Mouse (Mus musculus): ENCODE measurements around the gene Ergic3. TPM values are rescaled to one million over a fixed set of nuclear protein-coding genes. Genes with fewer than 3 reads are reported as not detected.
A peak's percentile ranks its signal among the peaks of the same experiment; 100 is the strongest.

The Ergic3 gene
- polyA plus RNA-seq (2015; fragmentation: Nextera tagmentation; extraction: Ambion mirVana): 407 and 448 TPM in 2 replicates

- under 1% methylated on average over 44 of the region's 45 CpGs for WGBS
- Histone ChIP-seq H3K27me3 (ENCODE audit: control insufficient read depth, insufficient read depth, low read depth, low read length) (no peaks in the 10 kb centered on the region), H3K4me2 (ENCODE audit: low read length) (peak within 1 kb of the TSS; percentile 83), H3K4me3 (ENCODE audit: low read depth, low read length) (peak within 1 kb of the TSS; percentile 96), H3K36me3 (ENCODE audit: control insufficient read depth, insufficient read depth, low read length) (peaks cover 18% of the 10 kb centered on the region), H3K9me3 (replicated peaks; ENCODE audit: control insufficient read depth, low read length, poor library complexity, severe bottlenecking) (no peaks in the 10 kb centered on the region), H3K4me1 (ENCODE audit: control insufficient read depth, insufficient read depth, low read length) (peaks cover 9% of the 10 kb centered on the region), H3K9ac (ENCODE audit: low read depth, low read length) (peak within 1 kb of the TSS; percentile 94), H3K27ac (ENCODE audit: low read length) (peak within 1 kb of the TSS; percentile 82)
- peak; percentile 100 for ATAC-seq
Measured at GRCm38 (mm10) chr2:156007888-156008532, at the start of gene Ergic3, which contains the start of gene 6430550D23Rik. Gene Ergic3, plus strand, starts transcription at chr2:156008045. Gene 6430550D23Rik, minus strand, starts transcription at chr2:156007977.

- no peaks in the 10 kb centered on the region for H3K27me3 ChIP-seq (ENCODE audit: control insufficient read depth, insufficient read depth, low read depth, low read length)
- H3K4me3 ChIP-seq (ENCODE audit: low read depth, low read length): no peak overlapping the region
- H3K27ac ChIP-seq (ENCODE audit: low read length): no peak overlapping the region
- peaks cover 10% of the 10 kb centered on the region; the same call in 1 of the 2 replicates for H3K36me3 ChIP-seq (ENCODE audit: control insufficient read depth, insufficient read depth, low read length)
- no peak for ATAC-seq
- no peak overlapping the region for H3K4me2 ChIP-seq (ENCODE audit: low read length)
- no peaks in the 10 kb centered on the region for H3K9me3 ChIP-seq (replicated peaks; ENCODE audit: control insufficient read depth, low read length, poor library complexity, severe bottlenecking)
- H3K4me1 ChIP-seq (ENCODE audit: control insufficient read depth, insufficient read depth, low read length): peaks cover 7% of the 10 kb centered on the region
- no peak overlapping the region for H3K9ac ChIP-seq (ENCODE audit: low read depth, low read length)
- WGBS: 88% methylated on average over 5 of the region's 5 CpGs
Measured at GRCm38 (mm10) chr2:155959981-155960380, 47.9 kb upstream of the Ergic3 start.

- Histone ChIP-seq H3K4me1 (ENCODE audit: control insufficient read depth, insufficient read depth, low read length) (peaks cover 7% of the 10 kb centered on the region), H3K9ac (ENCODE audit: low read depth, low read length) (no peak overlapping the region), H3K36me3 (ENCODE audit: control insufficient read depth, insufficient read depth, low read length) (peaks cover 20% of the 10 kb centered on the region), H3K4me2 (ENCODE audit: low read length) (no peak overlapping the region), H3K27me3 (ENCODE audit: control insufficient read depth, insufficient read depth, low read depth, low read length) (no peaks in the 10 kb centered on the region), H3K9me3 (replicated peaks; ENCODE audit: control insufficient read depth, low read length, poor library complexity, severe bottlenecking) (no peaks in the 10 kb centered on the region), H3K4me3 (ENCODE audit: low read depth, low read length) (no peak overlapping the region), H3K27ac (ENCODE audit: low read length) (no peak overlapping the region)
- 73% methylated on average over 10 of the region's 10 CpGs for WGBS
- no peak for ATAC-seq
Measured at GRCm38 (mm10) chr2:155961862-155962261, 46.0 kb upstream of the Ergic3 start.

GRCm38 (mm10) chr2:155962991-155963390, 44.9 kb upstream of the Ergic3 start:
- H3K4me2 ChIP-seq (ENCODE audit: low read length): no peak overlapping the region
- peaks cover 22% of the 10 kb centered on the region for H3K36me3 ChIP-seq (ENCODE audit: control insufficient read depth, insufficient read depth, low read length)
- H3K4me3 ChIP-seq (ENCODE audit: low read depth, low read length): no peak overlapping the region
- WGBS: 44% methylated on average over 1 of the region's 1 CpGs
- no peaks in the 10 kb centered on the region for H3K27me3 ChIP-seq (ENCODE audit: control insufficient read depth, insufficient read depth, low read depth, low read length)
- H3K4me1 ChIP-seq (ENCODE audit: control insufficient read depth, insufficient read depth, low read length): no peaks in the 10 kb centered on the region
- peak overlapping the region; percentile 47; the same call in 1 of the 2 replicates for H3K27ac ChIP-seq (ENCODE audit: low read length)
- H3K9ac ChIP-seq (ENCODE audit: low read depth, low read length): no peak overlapping the region
- ATAC-seq: 0 out of 2 replicates have a peak, but pooled peaks have one; percentile 39
- no peaks in the 10 kb centered on the region for H3K9me3 ChIP-seq (replicated peaks; ENCODE audit: control insufficient read depth, low read length, poor library complexity, severe bottlenecking)

- Histone ChIP-seq H3K36me3 (ENCODE audit: control insufficient read depth, insufficient read depth, low read length) (peaks cover 46% of the 10 kb centered on the region), H3K9ac (ENCODE audit: low read depth, low read length) (no peak overlapping the region), H3K27me3 (ENCODE audit: control insufficient read depth, insufficient read depth, low read depth, low read length) (no peaks in the 10 kb centered on the region), H3K4me2 (ENCODE audit: low read length) (no peak overlapping the region), H3K27ac (ENCODE audit: low read length) (no peak overlapping the region), H3K9me3 (replicated peaks; ENCODE audit: control insufficient read depth, low read length, poor library complexity, severe bottlenecking) (no peaks in the 10 kb centered on the region), H3K4me3 (ENCODE audit: low read depth, low read length) (no peak overlapping the region), H3K4me1 (ENCODE audit: control insufficient read depth, insufficient read depth, low read length) (no peaks in the 10 kb centered on the region)
- 80% methylated on average over 6 of the region's 6 CpGs for WGBS
- no peak for ATAC-seq
Measured at GRCm38 (mm10) chr2:155973348-155973747, 34.5 kb upstream of the Ergic3 start.

GRCm38 (mm10) chr2:155974087-155974731, 33.6 kb upstream of the Ergic3 start:
- WGBS: 79% methylated on average over 14 of the region's 14 CpGs
- H3K36me3 ChIP-seq (ENCODE audit: control insufficient read depth, insufficient read depth, low read length): peaks cover 41% of the 10 kb centered on the region

GRCm38 (mm10) chr2:155979328-155979991, 28.4 kb upstream of the Ergic3 start:
- Histone ChIP-seq H3K4me1 (ENCODE audit: control insufficient read depth, insufficient read depth, low read length) (no peaks in the 10 kb centered on the region), H3K9me3 (replicated peaks; ENCODE audit: control insufficient read depth, low read length, poor library complexity, severe bottlenecking) (no peaks in the 10 kb centered on the region), H3K9ac (ENCODE audit: low read depth, low read length) (no peak overlapping the region), H3K4me2 (ENCODE audit: low read length) (no peak overlapping the region), H3K27me3 (ENCODE audit: control insufficient read depth, insufficient read depth, low read depth, low read length) (no peaks in the 10 kb centered on the region), H3K27ac (ENCODE audit: low read length) (no peak overlapping the region), H3K4me3 (ENCODE audit: low read depth, low read length) (no peak overlapping the region), H3K36me3 (ENCODE audit: control insufficient read depth, insufficient read depth, low read length) (peaks cover 56% of the 10 kb centered on the region)
- WGBS: 93% methylated on average over 5 of the region's 5 CpGs
- ATAC-seq: no peak

More at GRCm38 (mm10) chr2:155974087-155974731, 33.6 kb upstream of the Ergic3 start:
- no peak overlapping the region for H3K9ac ChIP-seq (ENCODE audit: low read depth, low read length)
- no peak for ATAC-seq
- no peaks in the 10 kb centered on the region for H3K4me1 ChIP-seq (ENCODE audit: control insufficient read depth, insufficient read depth, low read length)
- H3K27ac ChIP-seq (ENCODE audit: low read length): no peak overlapping the region
- no peaks in the 10 kb centered on the region for H3K9me3 ChIP-seq (replicated peaks; ENCODE audit: control insufficient read depth, low read length, poor library complexity, severe bottlenecking)
- H3K4me3 ChIP-seq (ENCODE audit: low read depth, low read length): no peak overlapping the region
- H3K4me2 ChIP-seq (ENCODE audit: low read length): no peak overlapping the region
- H3K27me3 ChIP-seq (ENCODE audit: control insufficient read depth, insufficient read depth, low read depth, low read length): no peaks in the 10 kb centered on the region

GRCm38 (mm10) chr2:155985776-155986175, 22.1 kb upstream of the Ergic3 start:
- Histone ChIP-seq H3K9ac (ENCODE audit: low read depth, low read length) (no peak overlapping the region), H3K4me3 (ENCODE audit: low read depth, low read length) (no peak overlapping the region), H3K9me3 (replicated peaks; ENCODE audit: control insufficient read depth, low read length, poor library complexity, severe bottlenecking) (no peaks in the 10 kb centered on the region), H3K4me1 (ENCODE audit: control insufficient read depth, insufficient read depth, low read length) (no peaks in the 10 kb centered on the region), H3K27me3 (ENCODE audit: control insufficient read depth, insufficient read depth, low read depth, low read length) (no peaks in the 10 kb centered on the region), H3K4me2 (ENCODE audit: low read length) (no peak overlapping the region), H3K27ac (ENCODE audit: low read length) (no peak overlapping the region), H3K36me3 (ENCODE audit: control insufficient read depth, insufficient read depth, low read length) (peaks cover 69% of the 10 kb centered on the region)
- no peak for ATAC-seq
- 94% methylated on average over 7 of the region's 7 CpGs for WGBS

GRCm38 (mm10) chr2:155987131-155987530, 20.7 kb upstream of the Ergic3 start:
- H3K4me2 ChIP-seq (ENCODE audit: low read length): no peak overlapping the region
- 95% methylated on average over 6 of the region's 6 CpGs for WGBS
- H3K4me3 ChIP-seq (ENCODE audit: low read depth, low read length): no peak overlapping the region
- H3K36me3 ChIP-seq (ENCODE audit: control insufficient read depth, insufficient read depth, low read length): peaks cover 74% of the 10 kb centered on the region
- no peaks in the 10 kb centered on the region for H3K9me3 ChIP-seq (replicated peaks; ENCODE audit: control insufficient read depth, low read length, poor library complexity, severe bottlenecking)
- no peaks in the 10 kb centered on the region for H3K27me3 ChIP-seq (ENCODE audit: control insufficient read depth, insufficient read depth, low read depth, low read length)
- H3K27ac ChIP-seq (ENCODE audit: low read length): no peak overlapping the region
- H3K9ac ChIP-seq (ENCODE audit: low read depth, low read length): no peak overlapping the region
- no peak for ATAC-seq
- no peaks in the 10 kb centered on the region for H3K4me1 ChIP-seq (ENCODE audit: control insufficient read depth, insufficient read depth, low read length)
